Mouse (Mus musculus) kidney, postnatal 0 days (tissue): ENCODE results near the gene Tnni3k. TPM values are rescaled to one million over a fixed set of nuclear protein-coding genes. Genes with fewer than 3 reads are reported as not detected.

ENCODE experiments used
- ATAC-seq: fragments of 200-750 bp; cut with Nextera tagmentation; replicated peaks from 2 replicates; pipeline ENCODE4 v1.8.0; 2017; ENCODE audit warnings: low read depth, moderate number of reproducible peaks, moderate TSS enrichment, moderate library complexity; ENCODE audit not compliant: low FRiP score
- DNase-seq: peaks from one replicate; pipeline ENCODE4 v3.0.0-alpha.2; 2016; ENCODE audit warnings: low spot score
- H3K27ac ChIP-seq: fragments of 300-500 bp; sonication (generic); 2 replicates; pipeline ENCODE4 v1.5.1; 2014; ENCODE audit warnings: mild to moderate bottlenecking
- H3K27me3 ChIP-seq: fragments of 300-500 bp; sonication (generic); 2 replicates; pipeline ENCODE4 v1.6.1; 2014; ENCODE audit warnings: low read length, mixed read lengths; ENCODE audit not compliant: insufficient read depth
- H3K36me3 ChIP-seq: fragments of 300-500 bp; sonication (generic); 2 replicates; pipeline ENCODE4 v1.6.1; 2014; ENCODE audit warnings: low read length, mixed read lengths; ENCODE audit not compliant: insufficient read depth
- H3K4me1 ChIP-seq: fragments of 300-500 bp; sonication (generic); replicated peaks from 2 replicates; pipeline ENCODE4 v1.6.1; 2014; ENCODE audit warnings: antibody characterized with exemption, low read length, mixed read lengths; ENCODE audit not compliant: insufficient read depth
- H3K4me2 ChIP-seq: fragments of 300-500 bp; sonication (generic); 2 replicates; pipeline ENCODE4 v1.6.1; 2014; ENCODE audit warnings: mild to moderate bottlenecking, low read length, moderate library complexity, mixed read lengths
- H3K4me3 ChIP-seq: fragments of 300-500 bp; sonication (generic); replicated peaks from 2 replicates; pipeline ENCODE4 v1.5.1; 2014; ENCODE audit warnings: low read depth, low read length
- H3K9ac ChIP-seq: fragments of 300-500 bp; sonication (generic); 2 replicates; pipeline ENCODE4 v1.6.1; 2014; ENCODE audit warnings: low read depth, low read length
- H3K9me3 ChIP-seq: fragments of 300-500 bp; sonication (generic); replicated peaks from 2 replicates; pipeline ENCODE4 v1.6.1; 2016; ENCODE audit warnings: low read length, inconsistent platforms, mixed read lengths
- CTCF ChIP-seq: IDR thresholded peaks from 2 replicates; pipeline ENCODE4 v1.5.1; 2016; ENCODE audit warnings: antibody characterized with exemption, low read depth, mild to moderate bottlenecking, moderate library complexity
- WGBS: fragments of 180-500 bp; shearing (Covaris S2); extraction: QIAGEN DNeasy Blood & Tissue Kit; methylation state at CpG from one replicate; pipeline ENCODE4 v1.1.7; 2014; 5-methylcytosine and 5-hydroxymethylcytosine counted together
- polyA plus RNA-seq: library from polyadenylated mRNA; unstranded; fragments of >200 nt; fragmentation: Nextera tagmentation; extraction: Ambion mirVana; gene quantifications from 2 replicates; pipeline ENCODE4 v1.2.1, GENCODE M21; 2015

The Tnni3k gene
- polyA plus RNA-seq, 1 experiment from 2014 or later = not detected

DNA sequence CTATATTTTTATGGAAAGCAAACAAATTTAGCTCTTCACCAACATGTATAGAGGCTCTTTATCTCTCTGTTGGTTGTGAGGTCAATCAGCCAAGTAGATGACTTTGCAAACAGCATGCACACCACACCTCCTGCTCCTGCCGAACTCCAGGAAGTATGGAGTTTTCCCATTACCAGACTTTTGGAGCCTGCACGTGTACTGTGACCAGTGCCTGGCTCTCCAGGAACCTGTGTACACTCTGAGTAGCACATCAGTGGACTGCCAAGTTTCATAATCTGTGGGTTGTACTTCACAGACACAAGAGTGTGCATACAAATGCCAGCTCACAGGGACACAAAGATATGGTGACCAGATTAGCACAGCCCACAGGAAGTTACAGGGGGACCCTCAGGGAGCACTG is 84.2 kb downstream of the Tnni3k start:
- DNase-seq = no peak
- no peaks in the 10 kb centered on the region for H3K36me3 ChIP-seq
- 64% methylated on average over 2 of the region's 2 CpGs for WGBS
- no peaks in the 10 kb centered on the region for H3K9me3 ChIP-seq
- no peaks in the 10 kb centered on the region for H3K27me3 ChIP-seq
- no peak for TF ChIP-seq CTCF
- no peak overlapping the region for H3K9ac ChIP-seq
- no peaks in the 10 kb centered on the region for H3K4me1 ChIP-seq
- no peak overlapping the region for H3K4me2 ChIP-seq
- no peak overlapping the region for H3K4me3 ChIP-seq
- ATAC-seq = no peak
- no peak overlapping the region for H3K27ac ChIP-seq

DNA sequence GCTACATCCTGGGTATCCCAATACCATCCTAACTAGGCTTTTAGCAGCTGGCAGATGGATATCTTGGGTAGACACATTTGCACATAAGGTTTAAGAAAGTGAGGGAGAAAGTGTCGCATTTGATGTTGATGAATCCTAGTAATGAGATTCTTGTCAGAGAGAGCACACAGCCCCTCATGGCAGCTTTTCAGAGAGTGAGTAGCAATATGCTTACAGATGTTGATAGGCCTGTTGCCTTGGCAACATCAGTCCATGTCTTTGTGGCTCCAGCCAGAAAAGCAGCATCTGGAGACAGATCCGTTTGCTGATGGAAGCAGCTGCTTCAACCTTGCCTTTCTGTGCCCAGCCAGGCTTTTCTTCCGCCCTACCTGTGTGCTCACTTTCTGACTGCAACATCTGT is 93.9 kb downstream of the Tnni3k start:
- Histone ChIP-seq H3K27ac (no peak overlapping the region), H3K9ac (no peak overlapping the region), H3K4me1 (no peaks in the 10 kb centered on the region), H3K4me3 (no peak overlapping the region), H3K4me2 (no peak overlapping the region), H3K27me3 (no peaks in the 10 kb centered on the region), H3K9me3 (no peaks in the 10 kb centered on the region), H3K36me3 (no peaks in the 10 kb centered on the region)
- DNase-seq (no peak), ATAC-seq (no peak)
- WGBS = 78% methylated on average over 3 of the region's 3 CpGs
- TF ChIP-seq CTCF = no peak

DNA sequence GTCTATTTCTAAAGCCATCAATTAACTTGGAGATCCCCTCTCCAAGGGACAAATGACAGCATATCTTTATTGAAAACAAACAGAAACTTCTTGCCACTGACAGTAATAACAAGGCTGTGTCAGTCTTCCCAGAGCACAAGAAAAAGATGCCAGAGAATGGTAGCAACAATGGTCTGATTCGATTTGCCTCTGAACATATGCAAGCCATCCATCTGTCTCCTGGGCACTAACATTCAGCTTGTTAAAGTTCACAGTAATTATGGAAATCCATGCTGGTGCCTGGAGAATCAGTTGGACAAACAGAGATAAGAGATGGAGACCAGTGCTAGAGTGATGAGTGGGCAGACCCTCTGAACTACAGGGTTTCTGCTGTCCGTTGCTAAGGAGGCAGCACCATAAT is 102.1 kb downstream of the Tnni3k start:
- no peak overlapping the region for H3K9ac ChIP-seq
- no peak for TF ChIP-seq CTCF
- H3K9me3 ChIP-seq = no peaks in the 10 kb centered on the region
- H3K4me1 ChIP-seq = no peaks in the 10 kb centered on the region
- ATAC-seq (no peak), DNase-seq (no peak)
- H3K27ac ChIP-seq = no peak overlapping the region
- 41% methylated on average over 2 of the region's 2 CpGs for WGBS
- H3K4me2 ChIP-seq = no peak overlapping the region
- no peaks in the 10 kb centered on the region for H3K36me3 ChIP-seq
- no peaks in the 10 kb centered on the region for H3K27me3 ChIP-seq
- no peak overlapping the region for H3K4me3 ChIP-seq

DNA sequence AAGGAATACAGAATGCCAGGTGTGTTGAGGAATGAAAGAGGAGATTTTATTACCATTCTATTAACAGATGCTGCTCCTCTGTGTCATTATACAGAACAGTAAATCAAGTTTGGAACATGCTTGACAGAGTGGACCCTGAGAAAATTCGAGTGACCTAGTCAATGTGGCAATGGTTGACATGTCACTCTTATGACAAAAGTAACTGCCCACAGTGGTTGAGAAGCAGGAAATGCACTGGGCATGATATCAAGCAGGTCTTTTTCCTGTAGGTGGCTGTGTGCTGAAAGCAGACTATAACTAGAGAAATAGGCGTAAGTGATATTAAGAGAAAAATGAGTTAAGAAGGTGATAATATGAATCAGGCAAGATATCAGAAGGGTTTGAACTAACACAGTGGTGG is 105.7 kb downstream of the Tnni3k start:
- Histone ChIP-seq H3K36me3 (no peaks in the 10 kb centered on the region), H3K9ac (no peak overlapping the region), H3K27ac (no peak overlapping the region), H3K4me2 (no peak overlapping the region), H3K4me3 (no peak overlapping the region), H3K27me3 (no peaks in the 10 kb centered on the region), H3K4me1 (no peaks in the 10 kb centered on the region), H3K9me3 (no peaks in the 10 kb centered on the region)
- 60% methylated on average over 2 of the region's 2 CpGs for WGBS
- no peak for TF ChIP-seq CTCF
- no peak for DNase-seq
- ATAC-seq = no peak

DNA sequence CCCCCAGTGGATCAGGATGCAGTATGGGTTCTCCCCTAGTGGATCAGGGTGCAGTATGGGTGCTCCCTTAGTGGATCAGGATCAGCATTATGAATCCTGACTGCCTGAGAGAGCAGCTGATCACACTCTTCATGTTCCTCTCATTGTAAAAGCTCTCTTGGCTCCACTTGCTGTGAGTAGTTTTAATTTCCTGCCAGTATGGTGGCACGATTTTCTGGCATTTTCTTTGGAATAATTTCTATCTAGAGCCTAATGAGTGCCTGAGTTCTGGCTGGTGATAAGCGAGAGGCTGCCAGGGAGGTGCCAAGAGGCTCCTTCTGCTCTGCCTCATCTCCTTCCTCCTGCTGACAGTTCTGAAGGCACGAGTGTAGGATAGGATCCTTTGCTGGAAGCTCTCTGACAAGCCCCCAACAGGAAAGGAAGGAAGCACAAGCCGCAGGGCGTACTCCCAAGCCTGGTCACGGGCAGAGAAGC is 109.5 kb downstream of the Tnni3k start:
- no peak for TF ChIP-seq CTCF
- H3K27me3 ChIP-seq = no peaks in the 10 kb centered on the region
- H3K9me3 ChIP-seq = no peaks in the 10 kb centered on the region
- H3K4me3 ChIP-seq = no peak overlapping the region
- no peak overlapping the region for H3K4me2 ChIP-seq
- ATAC-seq = no peak
- no peaks in the 10 kb centered on the region for H3K36me3 ChIP-seq
- H3K9ac ChIP-seq = no peak overlapping the region
- H3K27ac ChIP-seq = no peak overlapping the region
- H3K4me1 ChIP-seq = no peaks in the 10 kb centered on the region
- no peak for DNase-seq
- 62% methylated on average over 6 of the region's 6 CpGs for WGBS

DNA sequence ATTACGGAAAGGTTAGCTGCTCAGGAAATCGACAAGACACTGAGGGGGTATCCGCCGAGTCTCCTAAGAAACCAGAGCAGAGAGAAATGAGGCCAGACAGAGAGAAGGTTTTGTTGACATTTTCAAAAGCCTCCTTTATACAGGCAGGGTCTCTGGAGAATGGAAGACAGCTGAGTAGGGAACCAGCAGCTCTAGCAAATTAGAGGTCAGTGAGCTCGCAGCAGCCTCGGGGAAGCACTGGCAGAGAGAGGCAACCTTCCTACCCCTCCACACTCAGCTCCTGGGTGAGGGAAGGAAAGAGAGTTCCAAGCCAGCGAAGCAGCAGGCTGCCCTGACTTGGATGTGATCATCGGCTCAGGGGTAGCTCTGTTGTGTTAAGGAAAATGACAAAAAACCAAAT is 127.5 kb downstream of the Tnni3k start:
- Histone ChIP-seq H3K36me3 (no peaks in the 10 kb centered on the region), H3K27ac (no peak overlapping the region), H3K4me1 (no peaks in the 10 kb centered on the region), H3K27me3 (no peaks in the 10 kb centered on the region), H3K9ac (no peak overlapping the region), H3K4me2 (no peak overlapping the region), H3K9me3 (no peaks in the 10 kb centered on the region), H3K4me3 (no peak overlapping the region)
- ATAC-seq = no peak
- DNase-seq = no peak
- TF ChIP-seq CTCF = no peak
- 65% methylated on average over 8 of the region's 8 CpGs for WGBS

DNA sequence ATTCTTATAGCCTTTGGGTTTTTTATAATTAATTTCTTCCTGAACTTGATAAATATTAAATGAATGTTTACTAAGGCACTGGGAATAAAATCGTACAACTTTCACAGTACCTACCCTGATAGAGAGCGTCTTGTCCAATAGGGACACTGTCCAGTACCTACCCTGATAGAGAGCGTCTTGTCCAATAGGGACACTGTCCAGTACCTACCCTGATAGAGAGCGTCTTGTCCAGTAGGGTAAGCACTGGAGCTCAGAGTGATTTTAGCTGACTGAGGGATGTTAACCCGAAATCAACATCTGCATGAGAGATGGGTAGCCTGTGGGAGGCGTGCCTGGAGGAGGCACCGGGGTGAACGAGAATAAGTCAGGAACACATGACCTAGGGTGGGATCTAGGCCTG is 130.3 kb downstream of the Tnni3k start:
- Histone ChIP-seq H3K36me3 (no peaks in the 10 kb centered on the region), H3K9ac (no peak overlapping the region), H3K9me3 (no peaks in the 10 kb centered on the region), H3K27ac (no peak overlapping the region), H3K4me3 (no peak overlapping the region), H3K27me3 (no peaks in the 10 kb centered on the region), H3K4me2 (no peak overlapping the region), H3K4me1 (no peaks in the 10 kb centered on the region)
- ATAC-seq (no peak), DNase-seq (no peak)
- 85% methylated on average over 8 of the region's 8 CpGs for WGBS
- no peak for TF ChIP-seq CTCF
